In genomic region chr19:34464453-34464852, GRCm38 (mm10) we compare ENCODE assay signal across 22 mouse cellular contexts. TPM values are rescaled to one million over a fixed set of nuclear protein-coding genes. Genes with fewer than 3 reads are reported as not detected.
DNase-seq lines count a peak whose midpoint lies in the region; ATAC-seq and TF ChIP-seq lines count a peak whose summit lies in the region.
"Had no signal": no experiment of that assay in that cellular context is flagged by ENCODE, and none has a peak within 500 bp of the region (broad histone marks: within the 10 kb centered on the region; RNA-seq: fewer than 3 reads in every experiment).

No protein-coding gene starts in this region.

- no peak overlapping the region for H3K27ac ChIP-seq in lung, postnatal 0 days (ENCODE audit: low read length)
- peak overlapping the region; percentile 66 for H3K27ac ChIP-seq in macrophage
- H3K27ac ChIP-seq: forebrain, embryonic 10.5 days; forebrain, embryonic 13.5 days; gastrocnemius, adult 2 months; hindbrain, embryonic 10.5 days; hindbrain, embryonic 13.5 days had no signal

- intact Hi-C loops in heart, postnatal 36 days (cut with DNase I), result no loop called here

- peak; percentile 92 for DNase-seq in heart, adult 11 months
- DNase-seq in heart, postnatal 36 days, result no peak
- DNase-seq in lung, postnatal 0 days (ENCODE audit: low spot score), result peak; percentile 33
- no peak for DNase-seq in lung, postnatal 25 days (ENCODE audit: low spot score)
- DNase-seq in spleen, postnatal 14 days (ENCODE audit: low spot score in 2 of 2), result no peak
- DNase-seq in frontal cortex, postnatal 25 days (ENCODE audit: low spot score in 2 of 2), result no peak
- DNase-seq: adrenal gland, adult 8-10 months; adrenal gland, postnatal 25 days; cerebellum, adult 18-20 months; cerebellum, adult 9-10 months; cerebellum, postnatal 14 days; gastrocnemius, adult 2 months; gastrocnemius, postnatal 25 days had no signal

- TF ChIP-seq EP300 in lung, postnatal 0 days (IDR thresholded peaks at IDR 0.05), result no peak

- no peaks in the 10 kb centered on the region for H3K4me1 ChIP-seq in lung, postnatal 0 days (ENCODE audit: insufficient read depth, low read depth, low read length)
- H3K4me1 ChIP-seq: forebrain, embryonic 13.5 days; hindbrain, embryonic 13.5 days had no signal

- no peak overlapping the region for H3K4me2 ChIP-seq in lung, postnatal 0 days (replicated peaks; ENCODE audit: low read depth, low read length)
- H3K4me2 ChIP-seq: forebrain, embryonic 13.5 days; heart, embryonic 11.5 days; hindbrain, embryonic 13.5 days had no signal

- 71% methylated on average over 3 of the region's 3 CpGs for WGBS in lung, postnatal 0 days
- WGBS in macrophage (ENCODE audit: missing documents), result 27% methylated on average over 3 of the region's 3 CpGs

- ATAC-seq in lung, postnatal 0 days, result no peak; the same call in 1 of the 2 replicates
- ATAC-seq: activated CD4-positive, CD25-positive, alpha-beta regulatory T cell, adult 4 months; forebrain, embryonic 13.5 days; forebrain, embryonic 16.5 days; hindbrain, embryonic 16.5 days had no signal

- TF ChIP-seq CTCF in lung, postnatal 0 days (IDR thresholded peaks at IDR 0.05), result no peak

- H3K4me3 ChIP-seq in lung, postnatal 0 days (ENCODE audit: low read depth, low read length), result no peak overlapping the region
- H3K4me3 ChIP-seq in macrophage (ENCODE audit: inconsistent target), result no peak overlapping the region
- H3K4me3 ChIP-seq: forebrain, embryonic 10.5 days; forebrain, embryonic 13.5 days; gastrocnemius, adult 2 months; hindbrain, embryonic 10.5 days; hindbrain, embryonic 13.5 days had no signal

- no peaks in the 10 kb centered on the region for H3K9me3 ChIP-seq in lung, postnatal 0 days (ENCODE audit: low read length)
- H3K9me3 ChIP-seq: forebrain, embryonic 10.5 days; forebrain, embryonic 13.5 days; hindbrain, embryonic 10.5 days; hindbrain, embryonic 13.5 days had no signal

- H3K9ac ChIP-seq in lung, postnatal 0 days (replicated peaks; ENCODE audit: low read depth), result no peak overlapping the region
- H3K9ac ChIP-seq: forebrain, embryonic 13.5 days; hindbrain, embryonic 13.5 days had no signal

- H3K27me3 ChIP-seq in lung, postnatal 0 days (replicated peaks; ENCODE audit: insufficient read depth, low read length), result no peaks in the 10 kb centered on the region
- H3K27me3 ChIP-seq: forebrain, embryonic 13.5 days; hindbrain, embryonic 13.5 days had no signal

- no peaks in the 10 kb centered on the region for H3K79me2 ChIP-seq in macrophage (ENCODE audit: inconsistent target)

- H3K36me3 ChIP-seq in lung, postnatal 0 days (ENCODE audit: insufficient read depth, low read length), result no peaks in the 10 kb centered on the region
- no peaks in the 10 kb centered on the region for H3K36me3 ChIP-seq in macrophage (ENCODE audit: inconsistent target)
- H3K36me3 ChIP-seq: forebrain, embryonic 10.5 days; hindbrain, embryonic 10.5 days; hindbrain, embryonic 13.5 days had no signal

RNA-seq across cellular contexts. Expression of gene Ch25h, which starts 10.5 kb away (rescaled TPM):
- total RNA-seq in heart, postnatal 36 days (2021), result under 1 TPM; 0.28 to 0.49 TPM
- polyA plus RNA-seq in lung, postnatal 0 days (2015; fragmentation: Nextera tagmentation; extraction: Ambion mirVana), result 1.2 and 1.7 TPM in 2 replicates
- 1 to 10 TPM in 8 of 26 experiments, under 1 TPM in 6, not detected in 12; 0.45 to 4.8 (median 1.3) TPM for total RNA-seq in macrophage (2018; cell fraction: chromatin; rRNA removed)
- 1 to 10 TPM in 11 of 26 experiments, under 1 TPM in 15; 0.13 to 9.9 (median 0.72) TPM for total RNA-seq in macrophage (2018; cell fraction: cytosol; rRNA removed)
- total RNA-seq in macrophage (2018; cell fraction: nucleus; rRNA removed), result 10 to 100 TPM in 8 of 26 experiments, 1 to 10 TPM in 13, under 1 TPM in 4, not detected in 1; 0.64 to 16.9 (median 5.9) TPM
- polyA plus RNA-seq in macrophage (2018), result 1.2 to 3.1 TPM in 2 of 3 replicates, not detected in the other
- total RNA-seq: gastrocnemius, adult 2 months; gastrocnemius, postnatal 25 days had no signal
- polyA plus RNA-seq: activated CD4-positive, CD25-positive, alpha-beta regulatory T cell, adult 4 months had no signal

Comparison
In these comparisons a context has a peak if more than half of its experiments do, and no peak if none do; other contexts are left out.
1. DNase-seq: peak in heart, adult 11 months (single experiment) and lung, postnatal 0 days (single experiment); none in heart, postnatal 36 days (0 of 2), lung, postnatal 25 days (single experiment), spleen, postnatal 14 days (0 of 2) and frontal cortex, postnatal 25 days (0 of 2).